Mouse (Mus musculus) left cerebral cortex, adult 11 months (tissue): Measurements from ENCODE around the gene Aldh1a1.
"Not testable (repeated sequence)": the region's sequence is repeated elsewhere in the genome, so short reads cannot be mapped to it uniquely, and the experiment has no call there.

ENCODE experiments used
- DNase-seq: peaks from one replicate; pipeline ENCODE4 v3.0.0; 2022; ENCODE audit warnings: low spot score

Gene Aldh1a1

DNA sequence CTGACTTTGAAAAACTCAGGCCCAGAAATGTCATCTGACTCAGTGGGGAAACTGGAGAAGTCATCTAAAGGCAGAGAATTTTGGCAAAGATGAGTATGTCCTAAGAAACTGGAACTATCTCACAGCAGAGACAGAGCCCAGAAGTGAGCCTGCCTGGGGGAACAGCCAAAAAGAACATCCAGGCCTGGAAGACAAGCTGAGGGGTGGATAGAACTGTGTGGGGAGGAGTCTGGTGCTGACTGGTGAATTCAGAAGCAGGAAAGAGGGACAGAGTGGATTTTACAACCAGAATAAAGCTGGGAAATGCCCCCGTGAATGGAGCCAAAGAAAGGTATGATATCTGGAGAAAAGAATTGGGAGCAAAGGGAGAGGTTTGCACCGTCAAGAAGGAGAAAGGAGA lies at the start of gene Aldh1a1:
Aldh1a1 (plus strand) TSS at position 225 of the 400 bp plus-strand sequence.
- no peak for DNase-seq

DNA sequence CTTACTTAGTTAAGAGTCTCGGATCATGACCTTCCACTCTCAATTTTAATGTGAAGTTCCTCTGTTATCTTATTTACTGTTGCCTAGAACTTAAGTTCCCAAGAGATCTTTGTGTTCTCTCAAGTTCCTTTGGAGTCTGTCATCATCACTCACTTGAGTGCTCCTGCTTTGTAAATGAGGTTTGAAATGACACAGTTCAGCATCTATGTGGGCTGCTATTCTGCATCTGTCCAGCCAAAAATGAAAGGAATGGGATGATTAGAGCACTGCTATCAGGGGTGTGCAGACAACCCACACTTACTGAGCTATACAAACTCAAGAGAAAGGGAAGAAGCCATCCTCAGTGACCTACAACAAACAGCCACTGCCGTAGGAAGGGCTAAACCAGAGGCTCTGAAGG lies 44.7 kb upstream of the Aldh1a1 start:
- no peak for DNase-seq

DNA sequence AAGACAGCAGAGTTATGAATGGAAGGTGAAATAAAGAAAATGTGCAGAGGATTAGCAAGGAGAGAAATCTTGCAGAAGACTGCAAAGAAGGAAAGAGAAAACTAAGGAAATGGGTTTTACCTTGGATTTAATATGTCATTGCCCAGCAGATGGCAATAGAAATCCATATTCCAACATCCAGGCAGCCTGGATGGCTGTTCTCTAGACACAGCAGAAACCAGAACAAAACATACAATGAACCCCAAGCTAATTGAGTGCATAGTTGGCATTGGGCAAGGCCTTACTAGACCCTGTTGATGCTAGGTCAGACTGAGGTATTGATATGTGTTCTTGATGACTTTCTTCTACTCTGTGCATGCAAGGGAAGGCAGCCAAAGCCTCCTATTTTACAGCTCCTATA lies 43.0 kb upstream of the Aldh1a1 start:
- no peak for DNase-seq

DNA sequence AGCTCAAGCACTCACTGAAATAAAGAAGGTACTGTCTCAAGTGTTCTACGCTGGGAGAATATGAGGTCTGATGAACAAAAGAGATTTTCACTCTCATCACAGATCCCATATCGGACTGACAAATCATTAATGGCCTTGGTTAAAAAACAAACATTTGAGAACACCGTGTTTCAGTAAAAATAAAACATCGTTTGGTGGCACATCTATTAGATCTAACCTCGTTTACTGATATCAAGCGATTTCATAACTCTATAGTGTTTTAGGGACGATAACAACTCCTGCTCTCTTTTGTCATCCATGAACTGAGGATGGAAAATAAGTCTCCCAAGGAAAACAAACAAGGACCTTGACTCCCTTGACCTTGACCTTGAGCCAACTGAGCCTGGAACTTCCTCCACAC lies 41.5 kb upstream of the Aldh1a1 start:
- DNase-seq = no peak

DNA sequence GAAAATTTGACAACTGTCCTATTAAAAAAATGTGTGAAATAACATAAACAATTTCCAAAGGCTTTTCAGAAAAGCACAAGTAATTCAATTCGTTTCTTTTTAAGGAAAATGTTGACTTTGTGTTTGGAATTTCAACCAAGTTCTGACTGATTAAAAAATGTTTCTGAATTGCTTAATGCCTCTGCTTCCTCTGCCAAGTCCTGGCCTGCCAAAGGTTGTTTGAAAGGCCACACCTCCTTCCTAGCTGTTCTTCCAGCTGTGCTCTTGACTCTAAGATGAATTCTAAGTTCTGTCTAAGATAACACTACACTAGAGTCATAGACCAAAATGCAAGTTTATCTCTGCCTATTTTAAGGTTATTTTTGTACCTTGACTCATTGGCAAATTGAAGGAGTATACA lies 8.0 kb upstream of the Aldh1a1 start:
- DNase-seq = no peak

DNA sequence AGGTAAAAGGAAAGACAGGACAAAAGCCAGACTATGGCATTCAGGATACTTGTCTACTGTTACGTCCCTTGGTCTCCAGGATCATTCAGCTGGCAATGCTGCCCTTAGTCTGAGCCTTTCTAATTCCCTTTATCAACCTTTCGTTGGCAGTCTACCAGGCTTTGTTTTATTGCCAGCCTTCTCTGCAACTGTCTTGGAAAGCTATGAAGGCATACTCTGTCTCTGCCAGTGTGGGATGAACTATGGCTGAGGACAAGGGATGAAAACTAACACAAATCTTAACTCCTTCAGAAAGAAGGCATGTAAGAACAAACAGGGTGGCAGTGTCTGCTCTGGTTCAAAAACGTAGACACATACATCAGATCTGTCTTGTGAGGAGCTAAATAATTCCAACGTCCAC lies 565 bp upstream of the Aldh1a1 start:
- DNase-seq = no peak

DNA sequence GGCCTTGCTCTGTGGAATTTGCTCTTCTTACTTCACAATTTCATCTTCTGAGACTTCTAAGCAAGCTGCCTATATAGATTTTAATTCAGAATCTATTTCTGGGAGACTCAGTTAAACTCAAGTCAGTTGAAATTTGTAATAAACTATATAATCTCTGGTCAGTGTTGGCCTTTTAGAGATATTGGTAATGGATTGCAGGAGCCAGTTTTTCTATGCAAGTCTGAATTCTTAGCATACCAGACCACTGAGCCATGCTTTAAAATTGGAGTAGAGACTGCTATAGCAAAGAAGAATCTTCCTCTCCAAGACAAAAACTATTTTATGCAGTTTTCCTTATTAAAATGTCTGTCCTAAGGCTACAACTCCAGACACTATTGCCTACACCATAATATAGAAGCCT lies 4.0 kb downstream of the Aldh1a1 start:
- DNase-seq = no peak

DNA sequence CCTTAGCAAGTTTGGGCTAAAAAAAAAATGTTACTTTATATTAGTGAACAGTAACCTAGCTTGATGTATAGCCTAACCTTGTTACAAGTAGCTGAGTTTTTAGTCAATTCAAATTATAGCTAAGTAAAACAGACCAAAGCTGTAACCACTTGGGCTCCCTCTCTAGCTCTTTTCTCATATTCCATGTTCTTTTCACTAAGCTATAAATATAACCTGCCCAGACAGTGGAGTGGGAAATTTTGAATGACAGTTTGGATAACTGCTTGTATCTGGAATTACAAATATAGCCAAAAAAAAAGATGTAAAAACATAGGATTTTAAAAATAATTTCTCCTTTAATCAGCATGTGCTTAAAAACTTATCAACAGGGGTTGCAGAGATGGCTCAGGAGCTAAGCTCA lies 12.8 kb downstream of the Aldh1a1 start:
- no peak for DNase-seq

DNA sequence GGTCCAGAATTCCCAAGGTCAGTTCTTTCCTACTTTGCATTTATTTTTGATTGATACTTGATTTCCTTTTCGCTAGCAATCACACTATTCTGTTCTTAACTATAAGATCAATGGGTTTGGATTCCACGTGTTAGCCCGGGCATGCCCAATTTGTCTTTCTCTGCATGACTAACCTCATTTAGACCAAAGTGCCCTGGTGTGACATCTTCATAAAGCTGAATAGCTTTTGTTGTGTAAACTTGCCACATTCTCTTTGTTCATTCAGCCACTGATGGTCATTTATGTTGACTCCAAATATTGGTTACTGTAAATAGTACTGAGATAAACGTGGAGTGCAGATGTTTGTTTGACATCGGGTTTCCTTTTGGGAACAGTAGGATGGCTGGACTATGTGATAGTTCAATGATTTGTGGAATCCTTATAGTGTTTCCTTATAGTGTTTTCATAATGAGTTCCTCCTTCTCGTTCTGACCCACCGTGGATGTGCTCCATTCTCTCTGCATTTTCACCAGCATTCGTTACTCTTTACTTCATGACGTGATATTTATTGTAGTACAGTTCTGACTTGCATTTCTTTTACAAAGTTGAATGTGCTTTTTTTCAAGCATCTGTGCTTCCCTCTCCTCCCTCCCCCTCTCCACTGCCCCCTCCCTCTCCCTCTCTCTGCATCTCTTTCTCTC lies 14.6 kb downstream of the Aldh1a1 start:
- no peak for DNase-seq

DNA sequence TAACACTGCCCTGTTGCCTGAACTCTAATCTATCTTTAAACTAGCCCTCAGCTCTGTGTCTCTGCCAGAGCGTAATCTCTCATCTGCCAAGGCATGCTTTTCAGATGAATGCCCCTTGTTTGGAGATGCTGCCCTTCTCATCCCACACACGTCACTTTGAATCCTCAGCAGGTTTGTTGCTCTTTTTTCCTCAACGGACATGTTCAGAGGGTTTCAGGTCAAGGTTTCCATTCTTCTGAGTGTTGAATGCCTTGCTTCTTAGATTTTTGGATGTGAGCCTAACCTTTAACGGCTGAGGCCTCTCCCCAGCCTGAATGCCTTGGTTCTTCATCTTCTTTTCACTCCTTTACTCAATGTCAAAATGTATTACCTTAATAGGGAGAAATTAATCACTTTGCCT lies 16.1 kb downstream of the Aldh1a1 start:
- no peak for DNase-seq

DNA sequence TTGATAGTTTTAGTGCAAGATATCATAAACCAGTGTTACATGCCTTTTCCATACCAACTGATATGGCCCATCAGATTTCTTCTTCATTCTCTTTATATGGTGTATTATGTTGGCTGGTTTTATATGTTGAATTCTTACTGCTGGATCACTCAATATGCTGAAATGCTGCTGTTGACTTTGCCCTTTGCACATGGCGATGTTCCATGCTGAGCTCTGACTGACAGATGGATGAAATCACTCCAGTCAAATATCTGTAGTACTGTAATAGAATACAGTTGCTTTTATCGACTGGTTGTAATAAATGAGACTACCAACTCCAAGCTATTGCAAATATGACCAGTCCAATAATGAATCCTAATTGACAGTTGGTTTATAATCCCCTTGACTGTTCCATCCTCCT lies 19.5 kb downstream of the Aldh1a1 start:
- DNase-seq = no peak

DNA sequence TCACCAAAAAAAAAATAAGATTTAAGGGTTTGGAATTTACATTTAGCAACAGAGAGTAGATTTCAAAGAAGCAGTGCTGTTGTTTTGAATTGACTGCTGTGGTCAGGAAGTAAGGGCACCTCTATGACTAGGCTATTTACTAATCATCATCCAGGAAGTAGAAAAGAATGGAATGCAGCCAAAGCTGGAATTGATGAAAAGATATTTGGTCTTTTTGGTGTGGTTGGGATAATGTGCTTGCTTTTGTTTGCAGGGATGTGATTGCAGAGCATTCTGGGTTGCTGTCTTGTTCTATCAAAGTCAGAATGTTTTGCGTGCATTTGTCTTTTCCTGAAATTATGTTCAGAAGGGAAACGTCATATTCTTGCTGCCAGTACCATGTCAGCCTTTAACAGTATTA lies 20.7 kb downstream of the Aldh1a1 start:
- DNase-seq = no peak

DNA sequence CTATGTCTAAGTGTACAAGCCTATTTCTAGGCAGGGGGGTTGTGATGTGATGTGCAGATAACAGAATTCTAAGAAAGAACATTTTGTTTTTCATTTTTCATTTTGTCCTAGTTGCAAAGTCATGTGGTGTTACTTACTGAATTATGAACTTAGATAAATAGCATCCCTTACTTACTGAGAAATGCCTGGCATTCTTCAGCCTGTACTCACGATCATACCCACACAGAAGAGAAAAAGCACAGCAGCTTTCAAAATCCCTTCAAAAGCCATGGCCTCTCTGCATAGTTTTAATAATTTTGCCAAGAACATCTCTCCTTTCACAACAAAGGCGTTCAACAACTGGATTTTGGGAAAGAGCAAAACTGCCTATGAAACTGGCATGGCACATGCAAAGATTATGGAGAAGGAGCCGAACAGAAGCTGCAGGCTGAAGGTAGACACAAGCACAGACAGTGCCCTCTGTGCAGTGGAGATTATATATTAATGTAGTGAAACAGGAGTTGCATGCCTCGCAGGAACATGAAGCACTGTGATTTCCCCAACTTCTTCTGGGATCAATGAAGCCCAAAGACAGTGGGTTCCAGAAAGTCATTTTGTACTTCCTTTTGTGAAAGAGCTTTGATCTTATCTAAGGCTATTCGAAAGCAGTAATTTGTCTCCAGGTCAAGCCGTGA lies 21.3 kb downstream of the Aldh1a1 start:
- DNase-seq = no peak

DNA sequence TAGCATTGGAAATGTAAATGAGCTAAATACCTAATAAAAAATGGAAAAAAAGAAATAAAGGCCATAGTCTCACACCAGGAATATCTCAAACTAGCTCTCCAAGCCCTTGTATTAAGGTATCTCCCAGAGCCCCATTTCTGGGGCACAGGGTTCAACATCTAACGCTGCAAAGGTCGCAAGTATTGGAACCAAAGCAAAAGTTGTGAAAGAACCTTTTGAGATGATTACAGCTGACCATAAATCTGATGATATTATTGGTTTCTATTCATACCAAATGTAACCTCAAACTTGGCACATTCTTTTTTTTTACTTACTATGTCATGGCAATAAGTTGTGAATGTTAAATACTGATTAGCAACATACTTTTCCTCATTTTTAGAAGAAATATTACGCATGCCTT lies 24.0 kb downstream of the Aldh1a1 start:
- no peak for DNase-seq

DNA sequence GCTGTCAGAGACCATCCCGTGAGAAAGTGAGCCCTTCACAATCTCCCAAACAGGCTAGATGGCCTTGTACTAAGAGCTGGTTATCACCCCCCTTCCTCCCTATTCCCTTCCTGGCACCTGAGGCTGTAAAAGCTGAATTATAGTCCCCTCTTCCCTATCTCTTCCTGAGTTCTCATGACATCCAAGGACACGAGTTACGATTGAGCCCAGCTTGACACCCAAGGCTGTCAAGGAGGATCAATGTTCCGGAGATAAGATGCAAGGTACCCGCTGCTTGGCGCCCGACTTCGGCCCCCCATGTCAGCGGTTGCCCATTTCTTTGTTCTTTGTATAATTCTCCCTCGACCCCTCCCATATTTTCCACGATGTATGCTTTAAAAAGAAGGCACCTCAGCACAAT lies 36.6 kb downstream of the Aldh1a1 start:
- DNase-seq = not testable (repeated sequence)

DNA sequence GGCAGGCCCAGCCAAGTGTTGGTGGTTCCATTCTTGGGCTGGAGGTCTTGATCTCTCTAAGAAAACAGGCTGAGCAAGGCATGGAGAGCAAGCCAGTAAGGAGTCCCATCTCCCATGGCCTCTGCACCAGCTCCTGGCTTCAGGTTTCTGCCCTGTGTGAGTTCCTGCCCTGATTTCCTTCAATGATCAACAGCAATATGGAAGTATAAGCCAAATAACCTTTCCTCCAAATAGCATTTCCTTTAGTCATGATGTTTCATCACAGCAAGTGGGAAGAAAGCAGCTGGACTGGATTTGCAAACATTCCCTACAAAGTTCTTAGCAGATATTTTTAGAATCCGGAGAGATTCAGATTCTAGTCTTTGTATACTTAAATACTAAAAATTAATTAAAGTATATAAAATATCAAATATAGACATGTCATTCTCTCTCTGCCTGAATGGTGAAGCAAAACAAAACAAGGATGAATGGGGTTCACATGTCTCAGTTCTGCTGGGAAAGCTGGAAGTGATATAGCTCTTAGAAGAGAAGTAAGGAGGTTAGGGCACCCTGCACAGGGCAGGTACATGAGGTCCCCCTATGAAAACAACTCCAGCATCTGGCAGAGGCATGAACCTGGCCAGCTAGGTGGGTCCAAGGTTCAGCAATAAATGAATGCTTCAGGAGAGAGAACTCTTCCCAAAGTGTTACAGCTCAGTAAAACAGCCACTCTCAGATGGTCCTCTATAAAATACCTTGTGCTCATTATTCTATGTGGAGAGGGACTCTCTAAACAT lies 37.6 kb downstream of the Aldh1a1 start:
- DNase-seq = no peak

DNA sequence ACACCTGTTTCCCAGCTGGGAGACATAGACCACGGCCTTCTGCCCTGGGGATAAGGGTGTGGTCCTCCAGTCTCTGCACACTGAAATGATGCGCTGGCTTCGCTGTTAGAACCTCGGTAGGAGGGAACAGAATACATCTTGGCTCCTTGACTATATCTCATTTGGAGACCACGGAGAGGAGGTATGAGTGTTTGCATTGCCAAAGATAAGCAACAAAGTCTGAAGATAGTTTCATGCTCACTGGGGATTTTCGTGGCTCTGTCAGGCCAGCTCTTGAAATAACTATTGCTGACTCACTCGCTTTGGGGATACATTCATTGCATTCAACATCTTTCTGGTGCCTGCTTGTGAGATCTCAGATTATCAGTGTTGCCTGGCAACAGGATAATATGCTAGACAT lies 44.0 kb downstream of the Aldh1a1 start:
- peak; percentile 65 for DNase-seq

DNA sequence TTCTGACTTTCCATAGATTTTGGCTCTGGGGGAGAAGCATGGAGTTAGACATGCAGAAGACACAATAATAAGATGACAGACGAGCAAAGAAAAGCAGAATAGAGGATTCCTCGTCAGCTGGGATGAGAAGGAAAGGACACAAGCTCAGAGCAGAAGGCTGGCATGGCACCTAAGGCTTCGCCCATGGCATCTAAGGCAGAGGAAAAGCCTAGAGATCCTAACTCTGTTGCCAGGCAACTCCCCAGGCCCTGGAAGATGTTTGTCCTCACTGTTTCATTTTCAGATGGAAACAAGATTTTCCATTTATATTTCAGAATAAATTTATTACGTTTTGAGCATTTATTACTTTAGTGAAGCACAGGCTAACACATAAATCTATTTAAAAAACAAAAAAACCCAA lies 48.5 kb downstream of the Aldh1a1 start:
- no peak for DNase-seq

DNA sequence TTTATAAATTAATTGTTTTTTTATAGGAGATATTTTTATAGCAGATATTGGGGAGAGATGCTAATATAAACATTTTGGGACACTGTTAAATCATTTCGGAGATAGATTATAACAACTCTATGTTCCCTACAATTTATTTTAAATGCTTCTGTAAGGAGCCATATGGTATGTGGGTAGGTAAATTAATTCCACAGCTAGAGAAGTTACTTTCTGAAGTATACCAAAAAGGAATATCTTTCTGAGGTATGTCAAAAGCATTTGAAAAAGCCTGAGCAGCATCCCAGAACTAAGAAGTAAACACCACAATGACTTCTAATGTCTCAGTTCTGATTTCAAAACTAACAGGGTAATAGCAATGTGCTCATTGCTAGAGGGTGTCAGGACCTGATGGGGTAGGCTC lies 49.4 kb downstream of the Aldh1a1 start:
- DNase-seq = no peak

DNA sequence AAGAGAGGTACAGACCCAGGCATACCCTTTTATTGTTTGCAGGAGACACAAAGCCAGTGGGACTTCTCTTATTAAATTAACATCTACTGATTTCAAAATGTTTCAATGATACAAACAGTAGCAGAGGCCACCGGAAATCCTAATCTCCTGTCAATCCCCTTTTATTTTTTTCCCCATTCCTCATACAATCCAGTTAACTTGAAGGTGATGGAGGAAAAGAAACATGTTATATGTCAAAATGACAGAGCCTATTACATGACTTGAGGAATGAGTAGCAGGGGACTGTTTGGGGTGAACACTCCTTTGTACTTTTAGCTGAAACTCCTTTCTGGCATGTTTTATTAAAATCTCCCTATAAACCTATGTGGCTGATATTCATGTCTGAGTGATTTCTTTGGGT lies 51.3 kb downstream of the Aldh1a1 start:
- no peak for DNase-seq

DNA sequence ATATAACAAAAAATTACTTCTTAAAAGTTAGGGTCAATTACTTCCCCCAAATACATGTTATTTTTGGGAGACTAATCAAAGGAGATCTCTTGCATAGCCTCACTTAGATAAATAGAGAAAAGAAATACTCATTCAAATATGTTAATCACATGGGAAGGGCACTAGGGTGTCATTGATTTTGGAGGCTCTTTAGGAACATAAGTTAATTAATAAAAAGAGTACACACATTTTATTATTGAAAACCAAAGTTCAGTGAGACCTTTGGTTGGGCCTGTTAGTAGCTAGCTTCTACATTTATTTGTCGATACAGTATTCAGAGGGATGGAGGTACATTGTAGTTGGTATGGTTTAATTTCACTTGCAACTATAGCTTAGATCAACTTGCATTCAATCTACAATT lies 52.4 kb downstream of the Aldh1a1 start:
- DNase-seq = no peak

DNA sequence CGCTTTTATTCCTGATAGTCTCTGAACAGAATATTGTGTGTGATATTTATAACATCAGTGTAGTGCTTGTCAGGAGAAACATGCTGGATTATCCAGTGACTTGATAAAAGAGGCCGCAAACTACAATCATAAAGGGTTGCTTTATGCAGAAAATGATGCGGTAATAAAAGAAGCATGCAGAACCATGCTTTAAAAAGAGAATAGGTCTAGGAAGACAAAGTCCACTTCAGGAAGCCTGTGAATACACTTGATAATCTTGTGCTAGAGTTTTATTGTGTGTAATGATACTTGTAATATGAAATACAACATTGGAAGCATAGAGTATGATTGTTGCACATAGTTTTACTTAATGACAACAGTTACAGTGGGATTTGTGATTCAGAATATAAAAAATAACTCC lies 54.5 kb downstream of the Aldh1a1 start:
- DNase-seq = no peak

DNA sequence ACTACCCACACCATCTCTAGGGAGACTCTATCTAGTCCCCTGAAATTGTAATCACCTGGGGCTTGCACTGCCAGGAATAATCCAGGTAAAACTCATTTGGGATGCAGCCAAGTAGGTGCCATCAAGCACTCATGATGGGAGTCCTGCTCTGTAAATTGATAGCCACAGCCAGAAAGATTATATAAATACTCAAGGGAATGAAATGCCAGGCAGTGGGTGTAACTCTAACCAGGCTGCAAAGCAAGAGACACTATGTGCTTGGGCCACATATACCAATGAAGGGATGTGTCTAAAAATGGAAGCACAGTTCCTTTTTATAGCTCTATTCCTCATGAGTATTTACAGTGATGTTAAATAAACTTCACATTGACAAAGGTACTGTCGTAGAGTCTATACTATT lies 56.9 kb downstream of the Aldh1a1 start:
- DNase-seq = no peak
